Mouse (Mus musculus) heart, adult 2 months (tissue): ENCODE data around the gene Mest. TPM values are rescaled to one million over a fixed set of nuclear protein-coding genes. Genes with fewer than 3 reads are reported as not detected.

Source experiments
- DNase-seq, 2 experiments: peaks; one replicate each; pipeline ENCODE4 v3.0.0; 2021
- H3K27ac ChIP-seq: fragments of 200-600 bp; 2 replicates; pipeline ENCODE4 v1.8.1; 2022
- H3K27me3 ChIP-seq: fragments of 200-500 bp; 2 replicates; pipeline ENCODE4 v1.6.1; 2012; ENCODE audit warnings: mild to moderate bottlenecking, low read length, inconsistent platforms, mixed read lengths; ENCODE audit not compliant: control insufficient read depth, insufficient read depth
- H3K36me3 ChIP-seq: fragments of 200-500 bp; 2 replicates; pipeline ENCODE4 v1.6.1; 2012; ENCODE audit warnings: low read length, inconsistent platforms; ENCODE audit not compliant: control insufficient read depth, insufficient read depth
- H3K4me1 ChIP-seq: fragments of 200-500 bp; 2 replicates; pipeline ENCODE4 v1.6.1; 2011; ENCODE audit warnings: low read length; ENCODE audit not compliant: control insufficient read depth, insufficient read depth
- H3K4me3 ChIP-seq: fragments of 200-600 bp; 2 replicates; pipeline ENCODE4 v1.8.1; 2022
- H3K79me2 ChIP-seq: fragments of 200-500 bp; replicated peaks from 2 replicates; pipeline ENCODE4 v1.6.1; 2012; ENCODE audit warnings: mild to moderate bottlenecking, inconsistent platforms, low read length, moderate library complexity, mixed read lengths; ENCODE audit not compliant: control insufficient read depth, insufficient read depth
- H3K9ac ChIP-seq: fragments of 200-500 bp; 2 replicates; pipeline ENCODE4 v1.6.1; 2012; ENCODE audit warnings: low read depth, mild to moderate bottlenecking, control low read depth, inconsistent platforms, low read length, mixed read lengths
- CTCF ChIP-seq: fragments of 200-600 bp; IDR thresholded peaks from 2 replicates; pipeline ENCODE4 v1.8.1; 2022; ENCODE audit warnings: antibody characterized with exemption, mild to moderate bottlenecking, moderate library complexity
- EP300 ChIP-seq: fragments of 200-500 bp; IDR thresholded peaks from 2 replicates; pipeline ENCODE4 v1.6.1; 2011; ENCODE audit warnings: low read depth, low read length, control low read depth; ENCODE audit not compliant: insufficient read depth
- POLR2A ChIP-seq: fragments of 200-500 bp; IDR thresholded peaks from 2 replicates; pipeline ENCODE4 v1.6.1; 2011; ENCODE audit warnings: mild to moderate bottlenecking, low read depth, low read length, control low read depth; ENCODE audit not compliant: insufficient read depth
- WGBS: fragments of 180-500 bp; shearing (Covaris S2); methylation state at CpG from one replicate; pipeline ENCODE4 v1.1.7; 2018; 5-methylcytosine and 5-hydroxymethylcytosine counted together
- intact Hi-C: fragments of 180-260 bp; cut with DNase I; formaldehyde crosslinking; loops from one replicate; pipeline ENCODE4 v1.15.1; 2025
- long read RNA-seq: library from polyadenylated mRNA; stranded (forward); transcript quantifications from one replicate; pipeline ENCODE4 v2.0.0, GENCODE M21; 2021
- polyA plus RNA-seq: library from polyadenylated mRNA; depleted of rRNA; stranded (reverse); fragments of >200 nt; gene quantifications from 2 replicates; pipeline ENCODE4 v1.2.3, GENCODE M21; 2012; rRNA removed
- total RNA-seq, 2 experiments: library from RNA; stranded (reverse); gene quantifications; 2 replicates each; pipeline ENCODE4 v1.2.3; 2021

Mest gene
- total RNA-seq, result 1 to 10 TPM; 6.2 to 8.3 TPM
- 19.5 and 28.1 TPM in 2 replicates for polyA plus RNA-seq
- long read RNA-seq, transcript Mest-211 (12 exons, 2,561 nt), result major isoform, 9 of 12 reads
- long read RNA-seq, partial matches to known transcripts, result 1 of 12 reads
- long read RNA-seq, other reads (novel, unspliced or antisense), result 2 of 12 reads

GRCm38 (mm10) chr6:30723331-30723730, at the start of gene Mest:
Gene Mest, plus strand, starts transcription at chr6:30723547.
- Histone ChIP-seq H3K27ac (no peak within 1 kb of the TSS), H3K9ac (no peak within 1 kb of the TSS), H3K36me3 (no peaks in the 10 kb centered on the region), H3K4me1 (no peaks in the 10 kb centered on the region), H3K4me3 (no peak within 1 kb of the TSS), H3K27me3 (no peaks in the 10 kb centered on the region), H3K79me2 (no peaks in the 10 kb centered on the region)
- DNase-seq, result no peak
- TF ChIP-seq CTCF (no peak), EP300 (no peak), POLR2A (no peak)
- intact Hi-C loops, result no loop called here
- WGBS, result 62% methylated on average over 7 of the region's 7 CpGs

- 29% methylated on average over 14 of the region's 14 CpGs for WGBS
- intact Hi-C loops, result no loop called here
Measured at GRCm38 (mm10) chr6:30673764-30674561, 49.4 kb upstream of the Mest start.

GRCm38 (mm10) chr6:30674714-30675280, 48.5 kb upstream of the Mest start:
- Histone ChIP-seq H3K4me1 (peaks cover 5% of the 10 kb centered on the region), H3K36me3 (peaks cover 2% of the 10 kb centered on the region; the same call in 1 of the 2 replicates), H3K9ac (no peak overlapping the region), H3K27ac (peak overlapping the region; percentile 32), H3K4me3 (peak overlapping the region; percentile 28), H3K79me2 (no peaks in the 10 kb centered on the region), H3K27me3 (no peaks in the 10 kb centered on the region)
- DNase-seq, result no peak
- TF ChIP-seq CTCF (no peak), POLR2A (no peak), EP300 (no peak)
- intact Hi-C loops, result no loop called here
- 42% methylated on average over 9 of the region's 9 CpGs for WGBS

More at GRCm38 (mm10) chr6:30673764-30674561, 49.4 kb upstream of the Mest start:
- Histone ChIP-seq H3K79me2 (no peaks in the 10 kb centered on the region), H3K36me3 (peaks cover 2% of the 10 kb centered on the region; the same call in 1 of the 2 replicates), H3K4me1 (peaks cover 5% of the 10 kb centered on the region), H3K27me3 (no peaks in the 10 kb centered on the region), H3K4me3 (peak overlapping the region; percentile 28), H3K9ac (peak overlapping the region; percentile 33; the same call in 1 of the 2 replicates), H3K27ac (peak overlapping the region; percentile 42)
- DNase-seq, result peak; percentile 29 to 39
- no peak for TF ChIP-seq EP300
- TF ChIP-seq POLR2A, result no peak
- no peak for TF ChIP-seq CTCF

GRCm38 (mm10) chr6:30675281-30675771, 48.0 kb upstream of the Mest start:
- DNase-seq, result peak; percentile 29 to 49
- Histone ChIP-seq H3K27ac (peak overlapping the region; percentile 32), H3K36me3 (peaks cover 2% of the 10 kb centered on the region; the same call in 1 of the 2 replicates), H3K9ac (peak overlapping the region; percentile 74), H3K79me2 (no peaks in the 10 kb centered on the region), H3K4me3 (peak overlapping the region; percentile 28), H3K27me3 (no peaks in the 10 kb centered on the region), H3K4me1 (peaks cover 5% of the 10 kb centered on the region)
- no peak for TF ChIP-seq EP300
- no peak for TF ChIP-seq POLR2A
- TF ChIP-seq CTCF, result no peak
- intact Hi-C loops, result no loop called here
- 27% methylated on average over 11 of the region's 11 CpGs for WGBS

GRCm38 (mm10) chr6:30676506-30676905, 46.8 kb upstream of the Mest start:
- Histone ChIP-seq H3K27me3 (no peaks in the 10 kb centered on the region), H3K79me2 (no peaks in the 10 kb centered on the region), H3K4me3 (no peak overlapping the region), H3K4me1 (peaks cover 5% of the 10 kb centered on the region), H3K36me3 (peaks cover 2% of the 10 kb centered on the region; the same call in 1 of the 2 replicates), H3K27ac (no peak overlapping the region), H3K9ac (no peak overlapping the region)
- intact Hi-C loops, result no loop called here
- WGBS, result 93% methylated on average over 6 of the region's 6 CpGs
- TF ChIP-seq CTCF (no peak), POLR2A (no peak), EP300 (no peak)
- DNase-seq, result no peak
